Mouse (Mus musculus) cerebellum, postnatal 4 days (tissue): Measurements from ENCODE around the gene Vmn2r11.
"Not testable (repeated sequence)": the region's sequence is repeated elsewhere in the genome, so short reads cannot be mapped to it uniquely, and the experiment has no call there.

Source experiments
- DNase-seq, 2 experiments: peaks; one replicate each; pipeline ENCODE4 v3.0.0; 2022; ENCODE audit warnings: low spot score in 2 of 2, mixed read lengths in 1 of 2

Gene Vmn2r11

GRCm38 (mm10) chr5:109059469-109059868 lies at the start of gene Vmn2r11:
Vmn2r11 (minus strand) TSS chr5:109059569.
- not testable (repeated sequence) for DNase-seq

- DNase-seq = not testable (repeated sequence)
Observed at GRCm38 (mm10) chr5:109097850-109098249, 38.5 kb upstream of the Vmn2r11 start, which contains the start of gene Vmn2r12. Vmn2r12 (minus strand) TSS chr5:109097950.

GRCm38 (mm10) chr5:109096482-109096881 lies 37.1 kb upstream of the Vmn2r11 start:
- DNase-seq = not testable (repeated sequence)

GRCm38 (mm10) chr5:109072016-109072415 lies 12.6 kb upstream of the Vmn2r11 start:
- DNase-seq = not testable (repeated sequence)

GRCm38 (mm10) chr5:109055286-109055685 lies 4.1 kb downstream of the Vmn2r11 start:
- DNase-seq = no peak

- no peak for DNase-seq
Observed at GRCm38 (mm10) chr5:109032591-109032990, 26.8 kb downstream of the Vmn2r11 start.

GRCm38 (mm10) chr5:109006427-109006826 lies 52.9 kb downstream of the Vmn2r11 start, which contains the start of gene Vmn2r10:
Vmn2r10 (minus strand) TSS chr5:109006527.
- DNase-seq = not testable (repeated sequence)
